Mouse (Mus musculus) macrophage (primary cell): ENCODE measurements around the gene Lrrc45. TPM values are rescaled to one million over a fixed set of nuclear protein-coding genes. Genes with fewer than 3 reads are reported as not detected.
"Not testable (repeated sequence)": the region's sequence is repeated elsewhere in the genome, so short reads cannot be mapped to it uniquely, and the experiment has no call there.

Source experiments
- H3K27ac ChIP-seq: fragments of 350-480 bp; formaldehyde crosslinking; 2 replicates; pipeline ENCODE4 v1.9.0; 2021
- H3K36me3 ChIP-seq: fragments of 350-480 bp; formaldehyde crosslinking; 2 replicates; pipeline ENCODE4 v1.9.0; 2021; ENCODE audit errors: inconsistent target
- H3K4me3 ChIP-seq: fragments of 350-480 bp; formaldehyde crosslinking; 2 replicates; pipeline ENCODE4 v1.9.0; 2021; ENCODE audit errors: inconsistent target
- H3K79me2 ChIP-seq: fragments of 350-480 bp; formaldehyde crosslinking; 2 replicates; pipeline ENCODE4 v1.9.0; 2021; ENCODE audit errors: inconsistent target
- WGBS: methylation state at CpG from one replicate; pipeline ENCODE4 v1.1.7; 2026; ENCODE audit warnings: inconsistent platforms; ENCODE audit not compliant: missing documents; 5-methylcytosine and 5-hydroxymethylcytosine counted together
- polyA plus RNA-seq: library from polyadenylated mRNA; stranded (reverse); fragments of 250-400 nt; gene quantifications from 3 replicates; pipeline ENCODE4 v1.2.4, GENCODE M21; 2018; ENCODE audit warnings: inconsistent platforms

Gene Lrrc45
- polyA plus RNA-seq, 1 experiment from 2014 or later: 8.9 TPM

DNA sequence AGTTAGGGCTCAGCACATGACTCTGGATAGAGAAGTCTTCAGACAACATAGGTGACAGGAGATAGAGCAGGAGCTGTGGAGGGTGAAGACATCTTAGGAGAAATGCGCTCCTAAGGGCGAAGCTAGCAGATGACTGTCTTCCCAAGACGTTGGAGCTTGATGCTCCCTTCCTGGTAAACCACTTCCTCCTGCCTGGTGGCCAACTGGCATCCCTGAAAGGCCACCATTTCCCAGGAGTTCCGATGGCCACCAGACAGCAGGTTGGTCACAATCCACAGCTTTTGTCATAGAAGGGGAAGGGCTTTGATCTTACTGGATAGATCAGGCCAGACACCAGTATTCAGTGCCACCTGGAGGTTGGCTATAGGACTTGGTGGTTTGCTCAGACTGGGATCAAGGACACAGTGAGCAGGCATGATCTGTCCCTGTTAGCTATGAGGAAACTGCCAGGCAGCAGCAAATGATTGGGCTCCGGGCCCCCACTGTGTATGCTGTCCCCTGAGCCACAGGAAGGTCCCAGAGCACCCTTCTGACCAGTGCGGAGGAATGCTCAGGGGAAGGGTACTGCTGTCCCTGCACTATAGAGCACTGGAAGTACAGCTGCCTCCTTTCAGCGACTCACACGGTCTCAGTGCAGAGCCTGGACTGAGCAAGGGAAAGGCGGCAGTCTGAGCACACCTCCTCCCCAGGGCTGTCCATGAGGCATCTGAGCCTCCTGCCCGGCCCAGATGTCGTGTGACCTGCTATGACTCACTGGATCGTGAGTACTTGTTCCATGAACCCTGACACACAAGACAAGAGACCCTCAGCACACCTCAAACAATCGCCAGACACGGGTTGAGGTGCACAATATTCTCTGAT is 48.3 kb downstream of the Lrrc45 start:
- Histone ChIP-seq H3K27ac (no peak overlapping the region), H3K79me2 (no peaks in the 10 kb centered on the region), H3K4me3 (no peak overlapping the region), H3K36me3 (no peaks in the 10 kb centered on the region)
- WGBS: 83% methylated on average over 14 of the region's 14 CpGs

DNA sequence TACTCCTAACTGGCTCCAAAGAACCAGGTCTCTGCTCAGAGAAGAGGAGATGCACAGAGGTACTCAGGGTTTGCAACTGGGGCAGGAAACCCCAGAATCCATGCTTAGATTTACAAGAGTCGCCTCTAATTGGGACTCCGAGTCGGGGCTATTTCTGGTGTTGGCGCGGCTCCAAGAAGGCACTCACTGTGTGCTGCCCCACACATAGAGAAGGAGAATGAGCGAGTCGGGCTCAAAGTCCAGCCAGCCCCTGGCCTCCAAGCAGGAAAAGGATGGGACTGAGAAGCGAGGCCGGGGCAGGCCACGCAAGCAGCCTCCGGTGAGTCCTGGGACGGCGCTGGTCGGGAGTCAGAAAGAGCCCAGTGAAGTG is 48.9 kb downstream of the Lrrc45 start, which contains the start of gene Hmga1b:
Gene Hmga1b (plus strand): TSS at position 123 of the 370 bp plus-strand sequence.
- H3K4me3 ChIP-seq, H3K27ac ChIP-seq, H3K79me2 ChIP-seq, H3K36me3 ChIP-seq: not testable (repeated sequence)
- WGBS: 29% methylated on average over 12 of the region's 14 CpGs

DNA sequence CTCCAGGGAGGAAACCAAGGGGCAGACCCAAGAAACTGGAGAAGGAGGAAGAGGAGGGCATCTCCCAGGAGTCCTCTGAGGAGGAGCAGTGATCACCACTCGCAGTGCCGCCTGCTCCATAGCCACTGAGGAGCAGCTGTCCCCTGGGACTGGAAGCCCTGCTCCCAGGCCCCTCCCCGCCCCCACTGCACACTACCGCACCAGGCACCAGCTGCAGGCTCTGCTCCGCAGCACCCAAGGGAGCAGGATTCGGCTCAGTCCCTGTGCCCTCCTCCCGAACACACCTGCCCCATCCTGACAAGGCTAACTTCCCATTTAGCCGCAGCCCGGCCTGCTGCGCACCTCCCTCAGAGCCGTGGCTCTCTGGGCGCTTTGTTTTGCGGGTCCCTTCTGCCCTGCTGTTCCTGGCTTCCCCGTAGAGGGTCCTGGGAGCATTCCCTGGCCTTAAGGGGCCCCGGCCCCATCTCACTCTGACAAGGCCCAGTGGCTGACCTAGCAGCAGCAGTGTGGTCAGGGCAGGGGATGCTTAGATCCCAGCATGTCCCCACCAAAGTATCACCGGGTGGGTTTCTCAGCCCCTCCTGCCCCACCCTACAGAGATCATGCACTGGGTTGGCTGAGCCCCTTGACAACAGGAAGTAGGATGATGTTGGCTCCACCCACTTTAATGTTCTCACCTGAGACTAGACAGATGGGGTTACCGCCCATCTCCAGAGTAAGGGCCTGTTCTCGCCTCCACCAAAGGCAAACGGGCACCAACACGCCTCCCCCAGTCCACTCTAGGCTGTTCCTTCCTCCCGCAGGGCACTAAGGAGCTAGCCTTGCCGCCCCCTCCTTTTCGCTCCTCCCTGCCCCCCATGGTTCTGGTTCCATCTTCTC is 49.6 kb downstream of the Lrrc45 start:
- not testable (repeated sequence) for H3K27ac ChIP-seq, H3K4me3 ChIP-seq, H3K79me2 ChIP-seq, H3K36me3 ChIP-seq
- WGBS: no CpG with 5 or more reads among the region's 23 CpGs

DNA sequence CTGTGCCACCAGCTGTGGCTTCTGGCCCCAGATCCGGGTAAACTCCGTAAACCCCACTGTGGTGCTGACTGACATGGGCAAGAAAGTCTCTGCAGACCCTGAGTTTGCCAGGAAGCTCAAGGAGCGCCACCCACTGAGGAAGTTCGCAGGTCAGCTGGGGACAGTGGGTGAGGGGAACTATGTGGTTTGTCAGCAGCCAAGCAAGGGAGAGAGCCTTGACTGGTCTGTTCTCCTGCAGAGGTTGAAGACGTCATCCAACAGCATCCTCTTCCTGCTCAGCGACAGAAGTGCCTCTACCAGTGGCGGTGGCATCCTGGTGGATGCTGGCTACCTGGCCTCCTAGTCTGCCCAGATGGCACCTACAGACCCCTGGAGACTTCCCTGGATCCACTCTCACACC is 53.3 kb downstream of the Lrrc45 start:
- 10% methylated on average over 3 of the region's 7 CpGs for WGBS
- H3K79me2 ChIP-seq, H3K4me3 ChIP-seq, H3K27ac ChIP-seq, H3K36me3 ChIP-seq: not testable (repeated sequence)

GRCm38 (mm10) chr11:120768206-120768605 is 54.5 kb downstream of the Lrrc45 start:
- no peaks in the 10 kb centered on the region for H3K79me2 ChIP-seq
- no peak overlapping the region for H3K27ac ChIP-seq
- H3K36me3 ChIP-seq: no peaks in the 10 kb centered on the region
- WGBS: 92% methylated on average over 1 of the region's 1 CpGs
- H3K4me3 ChIP-seq: no peak overlapping the region

Other genes starting within 250 kb of the Lrrc45 start
- gene Arl16, start 246.3 kb upstream of the Lrrc45 start, polyA plus RNA-seq: 11.8 to 16.5 TPM (median 14.2 TPM) in 3 replicates
- 28.2 to 81.1 TPM (median 37.6 TPM) in 3 replicates for gene Mrpl12, start 229.3 kb upstream of the Lrrc45 start, polyA plus RNA-seq
- 29.6 to 61.7 TPM (median 44.6 TPM) in 3 replicates for gene Slc25a10, start 222.1 kb upstream of the Lrrc45 start, polyA plus RNA-seq
- 0.09 TPM in 1 of 3 replicates, not detected in the others for gene Gcgr, start 183.2 kb upstream of the Lrrc45 start, polyA plus RNA-seq
- gene Mcrip1, start 164.2 kb upstream of the Lrrc45 start, polyA plus RNA-seq: 36.9 to 60.9 TPM (median 57.7 TPM) in 3 replicates
- not detected in 3 replicates for gene Ppp1r27, start 162.8 kb upstream of the Lrrc45 start, polyA plus RNA-seq
- 294 to 442 TPM (median 388 TPM) in 3 replicates for gene P4hb, start 140.7 kb upstream of the Lrrc45 start, polyA plus RNA-seq
- 662 to 966 TPM (median 875 TPM) in 3 replicates for gene Arhgdia, start 132.3 kb upstream of the Lrrc45 start, polyA plus RNA-seq
- gene Alyref, start 115.6 kb upstream of the Lrrc45 start, polyA plus RNA-seq: 34.3 to 88.6 TPM (median 41.5 TPM) in 3 replicates
- 40.4 to 78.6 TPM (median 76.2 TPM) in 3 replicates for gene Anapc11, start 115.5 kb upstream of the Lrrc45 start, polyA plus RNA-seq
- gene Npb, start 105.4 kb upstream of the Lrrc45 start, polyA plus RNA-seq: not detected in 3 replicates
- 23.8 to 69.4 TPM (median 36.2 TPM) in 3 replicates for gene Pcyt2, start 96.0 kb upstream of the Lrrc45 start, polyA plus RNA-seq
- 37.3 to 77.5 TPM (median 50.4 TPM) in 3 replicates for gene Sirt7, start 88.7 kb upstream of the Lrrc45 start, polyA plus RNA-seq
- gene Mafg, start 80.3 kb upstream of the Lrrc45 start, polyA plus RNA-seq: 18.1 to 68.2 TPM (median 39.6 TPM) in 3 replicates
- gene Pycr1, start 70.2 kb upstream of the Lrrc45 start, polyA plus RNA-seq: not detected in 3 replicates
- not detected in 3 replicates for gene Myadml2, start 65.8 kb upstream of the Lrrc45 start, polyA plus RNA-seq
- gene Notum, start 52.8 kb upstream of the Lrrc45 start, polyA plus RNA-seq: not detected in 3 replicates
- 21.6 to 38.8 TPM (median 34.8 TPM) in 3 replicates for gene Aspscr1, start 41.0 kb upstream of the Lrrc45 start, polyA plus RNA-seq
- 70.5 to 93.2 TPM (median 84.4 TPM) in 3 replicates for gene Cenpx, start 187 bp upstream of the Lrrc45 start, polyA plus RNA-seq
- 5.4 to 14.4 TPM (median 7.5 TPM) in 3 replicates for gene Rac3, start 7.5 kb downstream of the Lrrc45 start, polyA plus RNA-seq
- gene Dcxr, start 13.4 kb downstream of the Lrrc45 start, polyA plus RNA-seq: 50.0 to 96.7 TPM (median 78.2 TPM) in 3 replicates
- gene Cbr2, start 18.2 kb downstream of the Lrrc45 start, polyA plus RNA-seq: 26.0 to 63.7 TPM (median 28.8 TPM) in 3 replicates
- gene Hmga1b, start 48.9 kb downstream of the Lrrc45 start, polyA plus RNA-seq: 3.8 to 12.6 TPM (median 5.1 TPM) in 3 replicates
- 12.9 to 16.2 TPM (median 15.6 TPM) in 3 replicates for gene Rfng, start 70.3 kb downstream of the Lrrc45 start, polyA plus RNA-seq
- 31.8 to 85.4 TPM (median 49.9 TPM) in 3 replicates for gene Gps1, start 70.3 kb downstream of the Lrrc45 start, polyA plus RNA-seq
- 17.1 to 33.6 TPM (median 26.6 TPM) in 3 replicates for gene Dus1l, start 82.5 kb downstream of the Lrrc45 start, polyA plus RNA-seq
- 20.8 to 45.3 TPM (median 23.6 TPM) in 3 replicates for gene Fasn, start 110.6 kb downstream of the Lrrc45 start, polyA plus RNA-seq
- gene Ccdc57, start 218.9 kb downstream of the Lrrc45 start, polyA plus RNA-seq: 1.4 to 3.2 TPM (median 1.7 TPM) in 3 replicates
- gene Slc16a3, start 234.6 kb downstream of the Lrrc45 start, polyA plus RNA-seq: 5.7 to 18.5 TPM (median 14.2 TPM) in 3 replicates